Mouse (Mus musculus): ENCODE data around the gene Cntnap2.
"Not testable (repeated sequence)": the region's sequence is repeated elsewhere in the genome, so short reads cannot be mapped to it uniquely, and the experiment has no call there.

Cntnap2 gene

DNA sequence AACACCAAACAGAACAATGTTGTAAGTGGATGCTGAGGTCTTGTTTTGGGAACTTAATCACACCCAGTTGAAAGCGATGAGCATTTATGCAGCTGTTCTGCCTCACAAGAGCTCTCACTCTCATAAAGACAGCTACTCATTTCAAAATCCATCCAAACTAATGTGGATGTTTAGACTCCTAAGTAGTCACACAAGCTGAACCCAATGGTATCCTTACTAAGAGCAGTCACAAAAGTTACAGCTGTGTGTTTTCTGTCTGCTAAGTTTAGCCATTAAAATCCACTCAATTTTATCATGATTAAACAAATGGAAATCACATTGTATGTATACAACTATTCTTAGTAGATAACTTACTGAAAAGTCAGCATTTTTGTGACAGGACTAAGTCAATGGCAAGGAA, 1173.7 kb downstream of the Cntnap2 start:
- DNase-seq (ENCODE audit: low spot score in 2 of 2): no peak

DNA sequence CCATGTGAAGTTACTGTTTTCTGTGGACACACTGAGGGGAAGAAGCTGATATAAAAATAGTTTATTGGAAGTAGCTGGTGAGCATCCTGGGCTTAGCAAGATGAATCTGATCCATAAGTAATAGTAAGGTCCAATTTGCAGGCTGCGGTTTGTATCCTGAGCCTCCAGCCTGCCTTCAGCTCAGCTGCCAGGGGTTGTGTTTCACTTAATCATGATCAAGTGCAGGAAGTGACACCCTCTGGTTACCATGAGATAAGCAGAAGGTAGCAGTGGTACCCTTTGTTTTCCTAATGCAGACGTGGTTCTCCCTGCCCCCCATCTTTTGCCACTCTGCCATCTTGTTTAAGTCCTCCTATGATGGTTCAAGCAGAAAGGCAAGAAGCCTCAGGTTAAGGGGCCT, 1181.2 kb downstream of the Cntnap2 start:
- DNase-seq (ENCODE audit: low spot score in 2 of 2): no peak

DNA sequence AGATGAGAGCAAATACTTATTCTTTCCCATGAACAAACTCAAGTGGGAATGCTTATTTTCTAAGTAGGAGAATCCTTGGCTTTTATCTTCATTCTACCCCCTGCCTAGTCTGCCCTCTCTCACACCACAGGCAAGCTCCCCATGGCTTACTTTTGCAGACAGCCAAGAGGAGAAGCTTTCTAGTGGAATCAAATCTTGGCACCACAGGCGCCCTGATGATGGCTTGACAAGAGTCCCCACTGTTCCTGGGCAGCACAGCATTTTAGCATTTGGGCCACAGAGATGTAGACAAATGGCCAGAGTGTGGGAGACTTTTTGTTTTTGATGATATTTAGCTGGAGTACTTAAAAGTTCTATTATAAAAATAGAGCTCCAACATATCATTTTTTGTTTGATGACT, 1204.0 kb downstream of the Cntnap2 start:
- no peak for DNase-seq (ENCODE audit: low spot score in 2 of 2)

DNA sequence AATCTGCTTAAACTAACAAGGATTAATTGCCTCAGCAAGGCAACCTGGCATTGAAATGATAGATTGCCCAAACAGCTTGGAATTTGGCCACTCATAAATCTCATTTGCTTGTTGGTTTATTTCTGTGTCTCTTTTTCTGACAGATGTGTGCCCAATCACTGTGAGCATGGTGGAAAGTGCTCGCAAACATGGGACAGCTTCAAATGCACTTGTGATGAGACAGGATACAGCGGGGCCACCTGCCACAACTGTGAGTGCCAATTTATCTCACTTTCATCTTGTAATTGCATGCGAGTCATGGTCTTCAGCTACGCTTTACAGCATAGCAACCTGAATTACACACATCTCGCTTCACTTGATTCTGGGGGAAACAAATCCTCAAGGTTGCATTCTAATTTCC, 1287.8 kb downstream of the Cntnap2 start:
- no peak for DNase-seq (ENCODE audit: low spot score in 2 of 2)

DNA sequence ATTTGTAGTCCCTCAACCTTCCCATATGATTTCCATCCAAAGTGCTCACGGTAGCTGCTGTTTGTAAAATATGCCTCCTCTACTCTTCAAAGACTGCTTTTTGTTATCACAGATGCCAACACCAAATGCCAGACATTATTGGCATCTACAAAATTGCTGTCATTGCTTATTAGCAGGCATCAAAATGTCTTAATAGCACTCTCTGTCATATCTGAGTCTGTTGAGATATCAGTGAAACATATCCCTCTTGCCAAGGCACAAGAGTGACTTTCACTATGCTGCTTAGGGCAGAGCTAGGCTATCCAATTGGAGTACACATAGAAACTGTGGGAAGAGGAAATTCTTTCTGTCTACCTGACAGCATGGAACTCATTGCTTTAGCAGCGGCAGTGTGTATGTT, 1301.9 kb downstream of the Cntnap2 start:
- no peak for DNase-seq (ENCODE audit: low spot score in 2 of 2)

DNA sequence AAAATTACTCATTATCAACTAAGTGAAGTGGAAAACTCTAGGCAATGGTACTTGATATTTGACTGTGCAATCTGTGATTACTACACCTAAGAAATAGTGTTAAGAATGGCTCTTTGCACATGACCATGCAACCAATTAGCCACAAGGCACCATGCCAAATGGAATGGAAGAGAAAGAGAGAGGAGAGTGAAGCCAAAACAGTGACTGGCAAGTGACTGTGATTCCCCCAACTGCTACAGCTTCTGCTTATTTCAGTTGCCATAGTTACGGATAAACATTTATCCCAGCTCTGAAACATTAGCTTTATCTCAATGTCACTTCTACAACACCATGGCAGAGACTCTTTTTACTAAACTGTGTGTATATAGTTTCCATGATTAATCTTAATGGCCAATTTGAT, 1303.0 kb downstream of the Cntnap2 start:
- DNase-seq (ENCODE audit: low spot score in 2 of 2): no peak

DNA sequence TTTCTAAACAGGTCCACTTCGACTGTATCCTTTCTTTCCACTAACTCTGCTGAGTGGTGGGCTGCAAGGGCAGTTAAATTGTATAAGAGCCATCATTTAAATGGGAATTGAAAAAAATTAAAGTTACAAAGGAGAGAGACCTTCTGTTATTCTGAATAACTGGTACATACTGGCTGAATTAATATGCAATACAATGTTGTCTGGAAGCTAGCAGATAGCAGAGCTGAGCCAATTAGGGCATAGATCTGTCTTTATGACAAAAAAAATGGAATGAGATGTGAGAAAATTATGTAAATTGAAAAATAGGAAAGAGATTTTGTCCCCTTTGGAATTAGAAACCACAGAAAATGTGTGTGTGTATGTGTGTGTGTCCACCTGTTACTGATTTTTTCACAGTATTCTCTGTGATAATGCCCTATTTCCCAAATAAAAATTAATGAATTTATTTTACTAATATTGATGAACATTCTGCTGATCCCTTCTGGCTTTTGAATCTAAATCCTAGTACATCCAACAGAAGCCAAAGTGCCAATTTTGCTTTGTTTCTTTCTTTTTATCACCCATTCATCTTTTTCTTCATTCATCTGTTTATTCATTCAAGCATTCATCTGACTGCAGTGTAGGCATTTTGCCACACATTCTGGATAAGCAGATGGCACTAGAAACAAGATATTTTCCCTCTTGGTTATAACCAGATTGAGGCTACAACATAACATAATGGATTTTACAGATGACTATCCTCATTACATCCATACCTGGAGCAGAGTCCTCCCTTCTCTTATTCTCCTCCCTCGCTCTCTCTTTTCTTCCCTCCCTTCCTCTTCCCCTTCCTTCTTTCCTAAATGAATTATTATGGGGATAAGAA, 1339.8 kb downstream of the Cntnap2 start:
- no peak for DNase-seq (ENCODE audit: low spot score in 2 of 2)

DNA sequence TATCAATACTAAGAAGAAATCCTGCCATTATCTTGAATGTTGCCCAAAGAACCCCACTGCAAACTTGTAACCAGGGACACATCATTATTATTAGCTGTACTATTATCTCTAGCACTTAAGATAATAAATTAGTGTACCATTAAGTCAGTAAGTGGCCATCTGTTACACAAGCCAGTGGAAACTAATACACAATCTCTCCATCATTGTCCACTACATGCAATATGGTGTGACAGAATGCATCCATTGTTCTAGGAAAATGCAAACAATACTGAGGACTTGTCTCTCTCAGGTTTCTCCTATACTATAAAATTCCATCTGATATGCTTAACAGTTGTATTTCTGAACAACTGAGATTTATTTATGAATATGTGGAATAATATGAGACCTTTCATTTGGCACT, 1355.0 kb downstream of the Cntnap2 start:
- no peak for DNase-seq (ENCODE audit: low spot score in 2 of 2)

DNA sequence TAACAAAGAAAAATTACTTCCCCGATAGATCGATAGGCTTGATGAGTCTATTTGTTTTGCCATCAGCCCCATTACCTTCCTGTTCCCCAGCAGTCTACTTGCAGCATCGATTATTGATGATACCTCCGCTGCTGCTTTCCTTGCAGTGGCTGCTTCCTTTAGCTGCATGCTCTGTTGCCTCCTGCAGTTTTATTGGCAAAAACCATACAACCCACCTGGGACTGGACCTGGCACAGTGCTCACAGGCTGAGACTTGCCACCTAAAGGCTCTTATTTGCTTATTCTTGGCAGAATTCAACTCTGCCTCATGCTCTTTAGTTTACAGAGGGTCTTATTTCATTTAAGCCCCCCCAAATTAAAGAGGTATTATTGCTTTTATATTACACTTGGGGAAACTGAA, 1355.4 kb downstream of the Cntnap2 start:
- DNase-seq (ENCODE audit: low spot score in 2 of 2): no peak

DNA sequence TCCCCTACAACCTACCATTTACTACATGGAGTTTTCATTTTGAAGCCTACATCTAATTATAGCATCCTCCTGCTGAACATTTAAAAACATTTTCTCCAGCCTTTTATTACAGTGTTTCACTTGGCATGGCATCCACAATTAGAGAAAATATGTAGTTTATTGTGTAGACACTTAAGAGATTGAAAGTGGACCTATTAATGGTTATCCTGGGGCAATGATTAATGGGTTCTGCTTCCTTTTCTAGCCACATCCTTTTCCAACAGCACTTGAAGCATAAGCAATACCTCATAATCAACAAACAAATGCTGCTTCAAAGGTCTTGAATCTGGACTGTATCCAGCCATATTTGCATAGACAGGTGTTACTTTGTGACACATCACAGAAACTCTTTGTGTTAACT, 1360.7 kb downstream of the Cntnap2 start:
- no peak for DNase-seq (ENCODE audit: low spot score in 2 of 2)

DNA sequence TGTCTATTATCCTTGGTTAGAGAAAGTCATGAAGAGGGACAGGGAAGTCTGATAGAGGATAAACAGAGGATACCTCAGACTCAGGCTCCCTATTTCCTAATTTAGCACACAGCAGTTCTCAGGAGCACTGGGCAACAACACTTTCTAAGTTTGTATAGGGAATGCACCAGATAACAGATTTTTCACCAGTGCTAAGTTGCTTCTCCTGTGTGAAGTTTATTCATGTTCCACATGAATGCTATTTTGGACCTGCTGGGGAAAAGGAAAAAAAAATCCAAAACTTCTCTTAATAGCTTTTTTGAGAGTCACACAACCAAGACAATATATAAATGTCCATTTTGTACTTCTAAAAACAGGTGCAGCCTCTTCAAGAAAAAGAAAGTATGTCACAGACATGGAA, 1361.2 kb downstream of the Cntnap2 start:
- DNase-seq (ENCODE audit: low spot score in 2 of 2): no peak

DNA sequence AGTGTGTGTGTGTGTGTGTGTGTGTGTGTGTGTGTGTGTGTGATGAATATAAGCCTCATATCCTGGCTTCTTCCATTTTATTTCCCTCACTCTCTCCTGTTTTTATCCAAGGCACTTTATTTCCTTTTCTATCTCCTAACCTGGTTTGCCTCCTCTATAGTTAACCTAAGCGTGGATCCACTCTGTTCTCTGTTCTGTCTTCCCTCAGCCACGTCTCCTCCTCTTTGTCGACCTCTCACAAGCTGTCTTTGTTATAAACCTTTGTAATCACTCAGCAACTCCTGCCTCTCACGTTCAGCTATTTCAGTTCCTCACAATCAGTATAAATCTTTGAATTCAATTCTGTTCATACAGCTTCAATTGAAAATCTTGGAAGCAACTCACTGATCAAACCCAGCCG, 1369.1 kb downstream of the Cntnap2 start:
- DNase-seq (ENCODE audit: low spot score in 2 of 2): no peak

DNA sequence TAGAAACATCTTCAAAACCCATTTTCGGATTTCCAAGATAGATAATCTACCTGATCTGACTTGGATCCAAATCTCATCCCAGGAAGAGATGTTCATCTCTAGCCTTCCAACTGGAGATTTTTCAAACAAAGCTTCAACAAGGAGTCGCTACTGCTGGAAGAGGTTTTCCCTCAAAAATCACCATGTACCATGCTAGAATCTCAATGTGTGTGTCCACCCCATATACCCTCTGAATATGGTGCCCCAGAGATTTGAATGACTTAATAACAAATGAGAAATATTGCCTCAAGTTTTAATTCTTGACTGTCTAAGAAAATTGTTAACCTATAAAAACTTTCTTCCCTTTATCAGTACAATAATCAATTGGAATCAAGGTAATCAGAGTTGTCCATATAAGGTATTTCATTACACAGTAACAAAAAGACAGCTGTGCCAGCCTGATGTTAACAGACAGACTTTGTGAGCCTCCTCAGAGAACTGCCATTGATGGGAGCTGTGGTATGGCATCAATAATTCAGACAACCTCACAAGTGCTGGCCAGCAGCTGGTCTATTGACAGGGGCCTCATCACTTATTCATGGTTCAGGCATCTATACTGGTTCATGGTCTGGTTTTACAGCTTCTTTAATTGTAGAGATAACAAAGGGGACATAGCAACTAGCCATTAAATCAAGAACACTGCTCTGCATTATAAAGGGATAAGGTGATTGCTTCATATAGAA, 1391.9 kb downstream of the Cntnap2 start:
- no peak for DNase-seq (ENCODE audit: low spot score in 2 of 2)

DNA sequence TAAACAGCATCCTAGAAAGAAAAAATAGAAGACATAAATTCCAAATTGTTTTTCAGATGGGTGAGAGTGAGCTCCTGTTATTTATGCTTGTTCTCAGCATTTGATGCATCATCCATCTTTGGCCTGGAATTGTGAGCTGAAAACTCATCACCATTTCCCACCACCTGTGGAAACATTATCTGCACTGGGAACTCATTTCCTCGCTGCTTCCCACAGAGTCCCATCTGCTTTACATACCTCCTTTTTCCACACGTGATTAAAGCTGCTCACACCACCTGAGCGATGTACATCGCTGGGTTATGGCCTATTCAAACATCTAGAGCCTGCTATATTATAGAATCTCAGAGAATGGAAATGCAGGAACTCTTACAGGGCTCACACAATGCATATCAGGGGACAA, 1413.5 kb downstream of the Cntnap2 start:
- DNase-seq (ENCODE audit: low spot score in 2 of 2): no peak

DNA sequence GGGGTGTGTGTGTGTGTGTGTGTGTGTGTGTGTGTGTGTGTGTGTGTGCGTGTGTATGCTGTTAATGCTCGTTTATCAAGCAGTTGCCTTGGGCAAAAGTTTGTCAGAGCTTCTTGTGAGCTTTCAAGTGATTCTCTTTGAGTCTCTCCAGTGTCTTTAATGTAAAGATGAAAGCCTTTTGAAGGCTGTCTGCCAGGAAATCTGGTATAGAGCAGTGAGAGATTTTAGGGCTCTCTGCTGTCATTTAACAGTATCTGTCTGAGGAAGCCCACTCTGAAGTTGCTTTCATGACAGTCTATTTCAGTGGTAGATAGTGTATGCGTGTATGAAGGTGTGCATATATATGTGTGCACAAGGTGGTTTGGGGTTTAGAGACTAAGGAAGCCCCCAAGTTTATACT, 1425.2 kb downstream of the Cntnap2 start:
- DNase-seq (ENCODE audit: low spot score in 2 of 2): no peak

DNA sequence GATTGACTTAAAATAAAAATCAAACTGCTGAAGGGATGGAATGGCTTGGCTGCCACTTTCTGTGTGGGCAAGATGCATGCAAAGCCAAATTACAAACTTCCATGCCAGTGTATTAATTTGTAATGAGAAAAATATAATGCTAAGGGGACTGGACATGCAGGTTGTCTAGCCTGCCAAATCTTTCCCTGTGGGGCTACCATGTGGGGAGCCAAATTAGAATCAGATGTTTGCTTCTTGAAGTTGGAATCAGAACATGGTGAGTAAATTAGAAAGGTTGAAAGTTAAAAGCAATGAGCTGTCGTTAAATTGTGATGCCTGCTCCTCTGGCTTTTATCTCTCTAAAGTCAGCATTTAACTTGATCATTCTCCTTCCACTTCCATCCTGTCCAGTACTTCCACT, 1443.6 kb downstream of the Cntnap2 start:
- no peak for DNase-seq (ENCODE audit: low spot score in 2 of 2)

DNA sequence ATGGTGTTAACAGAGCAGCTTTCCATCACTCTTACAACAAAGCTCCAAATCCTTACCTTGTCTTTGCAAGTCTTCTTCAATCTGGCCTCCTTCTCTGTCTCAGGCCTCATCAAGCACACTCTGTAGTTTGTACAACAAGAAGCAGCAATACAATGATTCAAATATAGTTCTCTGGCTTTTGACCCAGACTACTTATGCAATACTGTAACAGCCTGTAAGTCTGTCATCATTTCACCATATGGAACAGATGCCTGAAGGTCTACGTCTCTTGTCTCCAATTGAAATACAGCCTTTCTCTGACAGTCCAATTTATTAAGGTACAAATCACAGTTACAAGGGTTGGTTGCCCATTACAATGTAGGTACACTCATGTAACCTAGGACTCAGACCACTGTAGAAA, 1453.7 kb downstream of the Cntnap2 start:
- no peak for DNase-seq (ENCODE audit: low spot score in 2 of 2)

DNA sequence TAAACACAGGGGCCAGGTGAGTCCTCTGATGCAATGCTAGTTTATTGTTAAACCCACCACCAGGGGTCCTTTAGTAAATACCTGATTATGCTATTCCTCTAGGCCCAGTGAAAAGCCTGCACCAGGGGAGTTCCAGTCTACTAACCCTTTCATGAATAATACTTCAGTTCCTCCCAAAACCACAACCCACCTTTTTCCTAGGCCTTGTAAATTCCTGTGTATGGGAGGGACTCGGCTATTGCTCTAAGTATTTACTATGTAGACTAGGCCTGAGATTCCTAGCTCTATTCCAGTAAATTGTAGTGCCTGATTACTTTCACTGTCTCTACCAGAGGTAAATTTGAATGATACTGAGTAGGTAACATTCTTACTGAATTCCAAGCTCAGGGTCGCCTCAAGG, 1478.4 kb downstream of the Cntnap2 start:
- not testable (repeated sequence) for DNase-seq (ENCODE audit: low spot score in 2 of 2)

DNA sequence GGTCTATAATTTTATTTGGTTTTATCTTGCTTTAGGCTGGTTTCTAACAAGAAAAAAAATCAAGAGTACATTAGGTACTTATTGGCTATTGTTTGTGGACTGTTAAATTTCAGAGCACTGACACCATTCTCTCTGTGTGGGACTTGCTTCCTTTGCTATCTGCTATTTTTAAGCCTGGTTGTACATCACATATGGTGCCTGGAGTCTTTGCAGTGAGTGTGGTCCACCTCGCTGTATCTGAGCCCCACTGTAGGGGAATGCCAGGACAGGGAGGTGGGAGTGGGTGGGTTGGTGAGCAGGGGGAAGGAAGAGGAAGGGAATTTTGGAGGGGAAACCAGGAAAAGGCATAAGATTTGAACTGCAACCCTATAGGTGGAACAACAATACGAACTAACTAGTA, 1504.3 kb downstream of the Cntnap2 start:
- DNase-seq (ENCODE audit: low spot score in 2 of 2): no peak

DNA sequence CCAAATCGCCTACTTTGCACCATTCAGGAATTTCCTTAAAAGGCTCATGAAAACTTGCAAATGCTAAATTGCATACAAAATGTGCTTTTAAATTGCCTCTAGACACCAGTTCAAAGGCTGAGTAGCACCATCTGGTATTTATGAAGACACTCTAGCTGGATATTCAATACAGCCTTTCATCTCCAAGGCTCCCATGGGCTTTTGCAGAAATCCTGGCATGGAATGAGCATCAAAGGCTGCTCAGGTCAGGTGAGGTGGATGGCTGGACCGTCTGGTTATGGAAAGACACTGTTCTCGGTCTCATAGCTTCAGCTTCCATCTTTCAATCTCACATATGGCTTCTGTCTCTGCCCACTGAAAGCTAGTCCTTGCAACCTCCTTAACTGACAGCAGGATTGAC, 1515.9 kb downstream of the Cntnap2 start:
- no peak for DNase-seq (ENCODE audit: low spot score in 2 of 2)

DNA sequence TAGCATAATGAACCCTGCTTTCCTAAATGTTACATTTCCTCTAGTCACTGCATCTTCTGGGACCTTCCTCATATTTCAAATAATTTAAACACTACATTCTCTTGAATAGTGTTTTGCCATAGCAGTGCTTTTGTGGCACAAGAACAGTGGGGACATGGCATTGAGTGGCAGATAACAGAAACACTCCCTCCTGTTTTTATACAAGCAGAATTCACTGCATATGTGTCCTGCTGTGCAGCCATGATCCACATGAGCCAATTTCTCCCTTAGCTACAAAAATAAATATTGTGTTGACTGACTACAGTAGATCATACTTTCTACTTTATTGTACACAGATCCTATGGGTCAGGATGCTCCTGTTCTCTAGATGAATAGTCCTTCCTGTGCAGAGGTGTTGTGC, 1553.2 kb downstream of the Cntnap2 start:
- DNase-seq (ENCODE audit: low spot score in 2 of 2): no peak

DNA sequence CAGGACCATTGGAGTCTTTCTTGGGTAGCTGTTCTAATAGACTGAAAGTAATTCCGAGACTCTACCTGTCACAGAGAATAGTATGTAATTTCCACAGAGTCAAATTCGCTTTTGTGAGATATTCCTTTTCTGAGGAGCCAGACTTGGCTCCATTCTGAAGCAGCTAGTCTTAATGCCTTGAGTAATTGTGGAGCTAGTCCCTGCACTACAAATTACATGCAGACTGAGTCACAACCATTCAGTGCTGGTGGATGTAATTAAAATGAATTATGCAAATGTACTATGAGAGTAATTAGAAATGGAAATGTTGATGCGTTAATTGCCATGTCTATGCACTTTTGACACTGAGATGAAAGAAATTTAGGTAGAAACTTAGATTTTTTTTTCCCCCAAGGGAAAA, 1553.7 kb downstream of the Cntnap2 start:
- DNase-seq (ENCODE audit: low spot score in 2 of 2): no peak

DNA sequence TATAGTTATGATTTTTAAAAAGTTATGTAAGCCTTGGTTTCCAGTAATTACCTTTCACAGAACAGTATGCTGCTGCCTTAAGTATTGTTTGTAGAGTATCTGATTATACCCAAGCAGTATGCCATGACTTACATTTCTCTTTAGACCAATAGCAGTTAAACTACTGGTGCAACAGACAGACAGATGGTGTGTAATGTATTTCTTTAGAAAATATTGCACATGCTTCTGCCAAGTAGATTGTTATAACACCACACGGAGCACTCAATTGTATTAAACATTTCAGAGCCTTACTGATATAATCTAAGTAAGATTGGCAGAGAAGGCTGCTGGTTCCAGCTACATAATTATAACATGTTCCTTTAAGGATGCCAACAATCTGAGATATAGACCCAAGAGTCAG, 1609.9 kb downstream of the Cntnap2 start:
- DNase-seq (ENCODE audit: low spot score in 2 of 2): no peak
